Mouse (Mus musculus) liver, postnatal 0 days (tissue): ENCODE results near the gene Wfdc6b. TPM values are rescaled to one million over a fixed set of nuclear protein-coding genes. Genes with fewer than 3 reads are reported as not detected.
A peak's percentile ranks its signal among the peaks of the same experiment; 100 is the strongest.
"Not testable (repeated sequence)": the region's sequence is repeated elsewhere in the genome, so short reads cannot be mapped to it uniquely, and the experiment has no call there.

Experiments used
- ATAC-seq: fragments of 200-750 bp; cut with Nextera tagmentation; 2 replicates; pipeline ENCODE4 v1.8.0; 2017; ENCODE audit warnings: mild to moderate bottlenecking, moderate library complexity
- DNase-seq: peaks from one replicate; pipeline ENCODE4 v3.0.0-alpha.2; 2016
- H3K27ac ChIP-seq: fragments of 300-500 bp; sonication (generic); 2 replicates; pipeline ENCODE4 v1.5.1; 2014; ENCODE audit warnings: antibody characterized with exemption, moderate library complexity, mild to moderate bottlenecking, low read depth
- H3K27me3 ChIP-seq: fragments of 300-500 bp; sonication (generic); 2 replicates; pipeline ENCODE4 v1.6.1; 2014; ENCODE audit warnings: low read length, control low read depth, mixed read lengths; ENCODE audit not compliant: insufficient read depth
- H3K36me3 ChIP-seq: fragments of 300-500 bp; sonication (generic); replicated peaks from 2 replicates; pipeline ENCODE4 v1.6.1; 2014; ENCODE audit warnings: mild to moderate bottlenecking, control low read depth, low read length, moderate library complexity, mixed read lengths; ENCODE audit not compliant: insufficient read depth
- H3K4me1 ChIP-seq: fragments of 300-500 bp; sonication (generic); 2 replicates; pipeline ENCODE4 v1.6.1; 2014; ENCODE audit warnings: antibody characterized with exemption, mild to moderate bottlenecking, control low read depth; ENCODE audit not compliant: insufficient read depth
- H3K4me2 ChIP-seq: fragments of 300-500 bp; sonication (generic); 2 replicates; pipeline ENCODE4 v1.6.1; 2014; ENCODE audit warnings: low read depth, mild to moderate bottlenecking, low read length, moderate library complexity, mixed read lengths
- H3K4me3 ChIP-seq: fragments of 300-500 bp; sonication (generic); 2 replicates; pipeline ENCODE4 v1.5.1; 2014; ENCODE audit warnings: low read depth, low read length
- H3K9ac ChIP-seq: fragments of 300-500 bp; sonication (generic); replicated peaks from 2 replicates; pipeline ENCODE4 v1.6.1; 2014; ENCODE audit warnings: mild to moderate bottlenecking, moderate library complexity
- H3K9me3 ChIP-seq: fragments of 300-500 bp; sonication (generic); 2 replicates; pipeline ENCODE4 v1.6.1; 2016; ENCODE audit warnings: mild to moderate bottlenecking, control low read depth, low read length, mixed read lengths
- CTCF ChIP-seq: sonication (generic); IDR thresholded peaks from 2 replicates; pipeline ENCODE4 v1.5.1; 2016; ENCODE audit warnings: antibody characterized with exemption, low read depth
- EP300 ChIP-seq: IDR thresholded peaks from 2 replicates; pipeline ENCODE4 v1.6.1; 2016; ENCODE audit warnings: antibody characterized with exemption, low read depth, mild to moderate bottlenecking
- WGBS: fragments of 180-500 bp; shearing (Covaris S2); extraction: QIAGEN DNeasy Blood & Tissue Kit; methylation state at CpG from one replicate; pipeline ENCODE4 v1.1.7; 2014; ENCODE audit not compliant: insufficient replicate concordance; 5-methylcytosine and 5-hydroxymethylcytosine counted together
- polyA plus RNA-seq: library from polyadenylated mRNA; unstranded; fragments of >200 nt; fragmentation: Nextera tagmentation; extraction: Ambion mirVana; gene quantifications from 2 replicates; pipeline ENCODE4 v1.2.1, GENCODE M21; 2015

Gene Wfdc6b
- polyA plus RNA-seq: not detected in 2 replicates

GRCm38 (mm10) chr2:164613471-164613870 lies at the start of gene Wfdc6b, which contains the start of gene Wfdc8:
Wfdc6b (plus strand) TSS chr2:164613522.
Wfdc8 (minus strand) TSS chr2:164613626.
- not testable (repeated sequence) for H3K27ac ChIP-seq, H3K27me3 ChIP-seq, DNase-seq, H3K4me2 ChIP-seq, H3K9ac ChIP-seq, H3K36me3 ChIP-seq, ATAC-seq, H3K9me3 ChIP-seq, H3K4me3 ChIP-seq, H3K4me1 ChIP-seq
- WGBS: 56% methylated on average over 8 of the region's 8 CpGs

DNA sequence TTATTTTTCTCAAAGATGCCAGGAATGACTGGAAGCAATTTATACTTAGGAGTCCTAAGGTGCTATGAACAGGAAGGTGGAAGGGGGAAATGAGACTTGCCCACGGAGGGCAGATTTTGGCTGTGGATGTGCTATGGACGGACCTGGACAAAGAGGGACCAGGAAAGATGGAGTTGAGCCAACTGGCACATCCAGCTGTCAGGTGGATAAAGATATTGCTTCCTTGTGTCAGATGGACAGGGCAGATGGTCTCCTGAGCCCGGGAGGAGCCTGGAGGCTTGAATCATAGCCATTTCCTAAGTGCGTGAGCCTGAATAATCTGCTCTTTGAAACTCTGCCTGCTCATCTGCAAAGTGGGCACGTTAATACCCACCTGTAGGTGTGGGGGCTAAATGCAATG lies 49.0 kb upstream of the Wfdc6b start:
- no peak overlapping the region for H3K9ac ChIP-seq
- no peaks in the 10 kb centered on the region for H3K9me3 ChIP-seq
- WGBS: 65% methylated on average over 5 of the region's 5 CpGs
- no peaks in the 10 kb centered on the region for H3K36me3 ChIP-seq
- peaks cover 2% of the 10 kb centered on the region; the same call in 1 of the 2 replicates for H3K4me1 ChIP-seq
- H3K4me3 ChIP-seq: no peak overlapping the region
- H3K4me2 ChIP-seq: no peak overlapping the region
- ATAC-seq: no peak
- no peak overlapping the region for H3K27ac ChIP-seq
- H3K27me3 ChIP-seq: peaks cover 31% of the 10 kb centered on the region
- no peak for DNase-seq
- TF ChIP-seq CTCF: no peak
- no peak for TF ChIP-seq EP300

GRCm38 (mm10) chr2:164566997-164567396 lies 46.3 kb upstream of the Wfdc6b start:
- Histone ChIP-seq H3K4me2 (no peak overlapping the region), H3K4me3 (no peak overlapping the region), H3K27me3 (peaks cover 28% of the 10 kb centered on the region), H3K27ac (no peak overlapping the region), H3K9me3 (no peaks in the 10 kb centered on the region), H3K4me1 (peaks cover 2% of the 10 kb centered on the region; the same call in 1 of the 2 replicates), H3K36me3 (no peaks in the 10 kb centered on the region), H3K9ac (no peak overlapping the region)
- peak; percentile 57 for TF ChIP-seq CTCF
- no peak for TF ChIP-seq EP300
- DNase-seq (no peak), ATAC-seq (no peak)
- 77% methylated on average over 2 of the region's 2 CpGs for WGBS

GRCm38 (mm10) chr2:164567460-164567859 lies 45.9 kb upstream of the Wfdc6b start:
- Histone ChIP-seq H3K9ac (no peak overlapping the region), H3K4me1 (peaks cover 2% of the 10 kb centered on the region; the same call in 1 of the 2 replicates), H3K4me3 (no peak overlapping the region), H3K27me3 (peaks cover 24% of the 10 kb centered on the region), H3K4me2 (no peak overlapping the region), H3K9me3 (no peaks in the 10 kb centered on the region), H3K36me3 (no peaks in the 10 kb centered on the region), H3K27ac (no peak overlapping the region)
- TF ChIP-seq EP300: no peak
- TF ChIP-seq CTCF: no peak
- DNase-seq (no peak), ATAC-seq (peak; percentile 48; the same call in 1 of the 2 replicates)
- 55% methylated on average over 5 of the region's 5 CpGs for WGBS

GRCm38 (mm10) chr2:164573359-164573758 lies 40.0 kb upstream of the Wfdc6b start, which contains the start of gene Spint3:
Spint3 (minus strand) TSS chr2:164573459.
- not testable (repeated sequence) for H3K36me3 ChIP-seq, ATAC-seq, H3K9ac ChIP-seq, H3K4me2 ChIP-seq, H3K4me3 ChIP-seq, H3K27ac ChIP-seq, H3K27me3 ChIP-seq, H3K4me1 ChIP-seq, H3K9me3 ChIP-seq, DNase-seq
- 78% methylated on average over 6 of the region's 6 CpGs for WGBS

DNA sequence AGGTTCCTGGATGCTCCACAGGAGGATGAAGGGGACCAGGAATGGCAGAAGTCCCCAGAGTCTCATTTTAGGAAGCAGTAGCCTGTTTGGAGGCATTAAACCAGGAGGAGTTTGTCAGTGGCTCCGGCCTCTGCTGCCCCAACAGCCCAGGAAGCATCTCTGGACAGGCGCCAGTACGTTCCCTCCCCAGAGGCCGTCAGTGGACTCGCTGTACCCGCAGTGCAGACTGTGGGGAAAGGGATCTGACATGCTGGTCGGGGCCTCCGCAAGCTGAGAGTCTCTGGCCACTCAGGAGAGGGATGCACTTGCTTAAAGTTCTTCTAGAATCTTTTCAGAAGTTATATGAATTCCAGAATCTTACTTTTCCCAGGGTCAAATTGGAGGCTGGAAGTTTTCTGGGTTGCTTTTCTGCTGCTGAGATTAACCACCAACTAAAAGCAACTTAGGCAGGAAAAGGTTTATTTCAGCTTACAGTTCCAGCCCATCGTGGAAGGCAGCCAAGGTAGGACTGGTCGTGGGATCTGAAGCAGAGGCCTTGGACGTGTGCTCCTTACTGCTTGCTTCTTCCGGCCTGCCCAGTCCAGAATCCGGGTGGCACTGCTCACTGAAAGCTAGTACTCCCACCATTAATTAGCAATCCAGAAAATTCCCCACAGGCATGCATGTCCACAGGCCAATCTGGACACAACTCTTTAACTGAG lies 28.1 kb upstream of the Wfdc6b start, which contains the start of gene Wfdc6a:
Gene Wfdc6a, minus strand, starts transcription at position 423 of the 701 bp plus-strand sequence.
- ATAC-seq, H3K9ac ChIP-seq, H3K27ac ChIP-seq, H3K36me3 ChIP-seq, H3K4me3 ChIP-seq, DNase-seq, H3K4me1 ChIP-seq, H3K27me3 ChIP-seq, H3K4me2 ChIP-seq, H3K9me3 ChIP-seq: not testable (repeated sequence)
- 59% methylated on average over 13 of the region's 13 CpGs for WGBS
